In genomic region chr13:14835362-14835761, GRCm38 (mm10) we compare ENCODE assay signal across 12 mouse cellular contexts.
"Had no signal": no experiment of that assay in that cellular context is flagged by ENCODE, and none has a peak within 500 bp of the region (broad histone marks: within the 10 kb centered on the region; RNA-seq: fewer than 3 reads in every experiment).

No protein-coding gene starts in this region.

- H3K4me1 ChIP-seq: midbrain, embryonic 13.5 days; midbrain, embryonic 15.5 days; neural tube, embryonic 12.5 days had no signal

- H3K27ac ChIP-seq: midbrain, embryonic 13.5 days; midbrain, embryonic 15.5 days; neural tube, embryonic 12.5 days had no signal

- H3K27me3 ChIP-seq: midbrain, embryonic 13.5 days; midbrain, embryonic 15.5 days; neural tube, embryonic 12.5 days had no signal

- H3K36me3 ChIP-seq: midbrain, embryonic 13.5 days; midbrain, embryonic 15.5 days; neural tube, embryonic 12.5 days had no signal

- ATAC-seq: midbrain, embryonic 13.5 days; midbrain, embryonic 15.5 days had no signal

- H3K9ac ChIP-seq: lung, embryonic 14.5 days; midbrain, embryonic 13.5 days; midbrain, embryonic 15.5 days; neural tube, embryonic 12.5 days had no signal

- H3K4me3 ChIP-seq: midbrain, embryonic 13.5 days; midbrain, embryonic 15.5 days; neural tube, embryonic 12.5 days had no signal

- H3K4me2 ChIP-seq: lung, embryonic 14.5 days; midbrain, embryonic 11.5 days; midbrain, embryonic 13.5 days; midbrain, embryonic 15.5 days; neural tube, embryonic 12.5 days had no signal

- H3K9me3 ChIP-seq: midbrain, embryonic 15.5 days had no signal

- DNase-seq: lung, adult 18-20 months; lung, embryonic 14.5 days; lung, postnatal 10 days; lung, postnatal 4 days; right cerebral cortex, postnatal 14 days; thymus, adult 18-20 months; thymus, postnatal 25 days; thymus, postnatal 4 days had no signal
